Mouse (Mus musculus) small intestine, adult 2 months (tissue): Measurements from ENCODE around the gene Fbxo8.

Experiments
- CTCF ChIP-seq: fragments of 200-500 bp; IDR thresholded peaks from 2 replicates; pipeline ENCODE4 v1.5.1; 2012; ENCODE audit warnings: low read depth, mild to moderate bottlenecking, control low read depth, inconsistent platforms, low read length, moderate library complexity, mixed read lengths; ENCODE audit not compliant: insufficient replicate concordance, insufficient read length; ENCODE audit errors: extremely low read depth
- POLR2A ChIP-seq: fragments of 200-500 bp; IDR thresholded peaks from 2 replicates; pipeline ENCODE4 v1.6.1; 2012; ENCODE audit warnings: low read depth, mild to moderate bottlenecking, control low read depth, inconsistent platforms, low read length, moderate library complexity

GRCm38 (mm10) chr8:56617271-56617670 lies 66.4 kb downstream of the Fbxo8 start:
- TF ChIP-seq CTCF (no peak), POLR2A (no peak)
